ENCODE assay signal across 8 mouse cellular contexts in genomic region chr17:5084139-5084538, GRCm38 (mm10).
DNase-seq lines count a peak whose midpoint lies in the region; ATAC-seq lines count a peak whose summit lies in the region.

No protein-coding gene starts in this region.

- no peak overlapping the region for H3K4me2 ChIP-seq in forebrain, embryonic 11.5 days (ENCODE audit: low read depth, low read length, severe bottlenecking)
- peak overlapping the region; percentile 24; the same call in 1 of the 2 replicates for H3K4me2 ChIP-seq in forebrain, embryonic 13.5 days
- H3K4me2 ChIP-seq in midbrain, embryonic 14.5 days (ENCODE audit: low read length), result no peak overlapping the region

- H3K27me3 ChIP-seq in forebrain, embryonic 11.5 days (ENCODE audit: control insufficient read depth, insufficient read depth, low read length), result no peaks in the 10 kb centered on the region
- no peaks in the 10 kb centered on the region for H3K27me3 ChIP-seq in forebrain, embryonic 10.5 days (ENCODE audit: poor library complexity, severe bottlenecking)
- H3K27me3 ChIP-seq in forebrain, embryonic 13.5 days, result no peaks in the 10 kb centered on the region
- no peaks in the 10 kb centered on the region for H3K27me3 ChIP-seq in midbrain, embryonic 14.5 days (ENCODE audit: control insufficient read depth, insufficient read depth, low read length)

- DNase-seq in forebrain, embryonic 11.5 days (ENCODE audit: low spot score), result no peak
- no peak for DNase-seq in forebrain, embryonic 10.5 days (ENCODE audit: extremely low spot score, low spot score)
- DNase-seq in B cell, adult 2 months, result peak; percentile 49 to 52
- DNase-seq in midbrain, embryonic 14.5 days, result no peak
- no peak for DNase-seq in urinary bladder, postnatal 10 days (ENCODE audit: low spot score)
- no peak for DNase-seq in frontal cortex, postnatal 10 days (ENCODE audit: low spot score in 2 of 2)

- H3K4me1 ChIP-seq in forebrain, embryonic 11.5 days (replicated peaks; ENCODE audit: control insufficient read depth, insufficient read depth, low read length), result peaks cover 2% of the 10 kb centered on the region; the same call in 1 of the 2 replicates
- H3K4me1 ChIP-seq in forebrain, embryonic 10.5 days, result peaks cover 82% of the 10 kb centered on the region
- H3K4me1 ChIP-seq in forebrain, embryonic 13.5 days, result peaks cover 74% of the 10 kb centered on the region
- H3K4me1 ChIP-seq in midbrain, embryonic 14.5 days (ENCODE audit: control insufficient read depth, insufficient read depth, low read length), result peaks cover 53% of the 10 kb centered on the region

- no peaks in the 10 kb centered on the region for H3K36me3 ChIP-seq in forebrain, embryonic 11.5 days (ENCODE audit: control insufficient read depth, insufficient read depth, low read length)
- no peaks in the 10 kb centered on the region for H3K36me3 ChIP-seq in forebrain, embryonic 10.5 days (replicated peaks)
- no peaks in the 10 kb centered on the region for H3K36me3 ChIP-seq in forebrain, embryonic 13.5 days (ENCODE audit: poor library complexity, severe bottlenecking)
- H3K36me3 ChIP-seq in midbrain, embryonic 14.5 days (ENCODE audit: control insufficient read depth, insufficient read depth, low read length), result no peaks in the 10 kb centered on the region

- WGBS in forebrain, embryonic 11.5 days, result 71% methylated on average over 8 of the region's 8 CpGs
- 70% methylated on average over 8 of the region's 8 CpGs for WGBS in forebrain, embryonic 10.5 days
- 43% methylated on average over 8 of the region's 8 CpGs for WGBS in forebrain, embryonic 13.5 days
- WGBS in midbrain, embryonic 14.5 days, result 50% methylated on average over 8 of the region's 8 CpGs

- H3K27ac ChIP-seq in forebrain, embryonic 11.5 days (ENCODE audit: low read depth, low read length), result 0 out of 2 replicates have a peak overlapping the region, but pooled peaks have one; percentile 18
- H3K27ac ChIP-seq in forebrain, embryonic 10.5 days, result no peak overlapping the region
- H3K27ac ChIP-seq in forebrain, embryonic 13.5 days, result peak overlapping the region; percentile 86
- peak overlapping the region; percentile 37; the same call in 1 of the 2 replicates for H3K27ac ChIP-seq in midbrain, embryonic 14.5 days (replicated peaks; ENCODE audit: low read depth, low read length)

- H3K4me3 ChIP-seq in forebrain, embryonic 11.5 days (ENCODE audit: low read depth, low read length), result no peak overlapping the region
- no peak overlapping the region for H3K4me3 ChIP-seq in forebrain, embryonic 10.5 days
- no peak overlapping the region for H3K4me3 ChIP-seq in forebrain, embryonic 13.5 days
- H3K4me3 ChIP-seq in midbrain, embryonic 14.5 days (replicated peaks; ENCODE audit: low read depth, low read length), result no peak overlapping the region

- no peaks in the 10 kb centered on the region for H3K9me3 ChIP-seq in forebrain, embryonic 11.5 days (ENCODE audit: control insufficient read depth, low read length)
- H3K9me3 ChIP-seq in forebrain, embryonic 10.5 days, result no peaks in the 10 kb centered on the region
- H3K9me3 ChIP-seq in forebrain, embryonic 13.5 days (replicated peaks), result no peaks in the 10 kb centered on the region
- no peaks in the 10 kb centered on the region for H3K9me3 ChIP-seq in midbrain, embryonic 14.5 days (ENCODE audit: control insufficient read depth, low read length)

- no peak overlapping the region for H3K9ac ChIP-seq in forebrain, embryonic 11.5 days (ENCODE audit: low read length)
- H3K9ac ChIP-seq in forebrain, embryonic 13.5 days, result no peak overlapping the region
- H3K9ac ChIP-seq in midbrain, embryonic 14.5 days (replicated peaks; ENCODE audit: low read length), result no peak overlapping the region

- ATAC-seq in forebrain, embryonic 11.5 days (replicated peaks; ENCODE audit: low FRiP score), result no peak
- peak; percentile 90 for ATAC-seq in forebrain, embryonic 13.5 days
- ATAC-seq in midbrain, embryonic 14.5 days (ENCODE audit: low FRiP score, low TSS enrichment), result no peak
- ATAC-seq in inflammation-experienced regulatory T-cells, adult 6 months, result no peak

Comparison
In these comparisons a context has a peak if more than half of its experiments do, and no peak if none do; other contexts are left out.
1. DNase-seq: peak in B cell, adult 2 months (2 of 2); none in forebrain, embryonic 11.5 days (single experiment), forebrain, embryonic 10.5 days (single experiment), midbrain, embryonic 14.5 days (single experiment), urinary bladder, postnatal 10 days (single experiment) and frontal cortex, postnatal 10 days (0 of 2).